Mouse (Mus musculus) spleen, adult 2 months (tissue): ENCODE data around the gene Kif2a.

Experiments
- CTCF ChIP-seq: fragments of 200-500 bp; IDR thresholded peaks from 2 replicates; pipeline ENCODE4 v1.5.1; 2011; ENCODE audit warnings: mild to moderate bottlenecking, inconsistent platforms; ENCODE audit not compliant: insufficient read depth, insufficient read length, insufficient replicate concordance; ENCODE audit errors: extremely low read depth
- POLR2A ChIP-seq: fragments of 200-500 bp; IDR thresholded peaks from 2 replicates; pipeline ENCODE4 v1.6.1; 2011; ENCODE audit warnings: low read depth, low read length, inconsistent platforms

GRCm38 (mm10) chr13:107038346-107038745 is 16.4 kb upstream of the Kif2a start:
- no peak for TF ChIP-seq POLR2A
- no peak for TF ChIP-seq CTCF
